Mouse (Mus musculus) B cell, adult 2 months (primary cell): Measurements from ENCODE around the gene Alox12b.
A peak's percentile ranks its signal among the peaks of the same experiment; 100 is the strongest.

Experiments used
- DNase-seq, 2 experiments: peaks; one replicate each; pipeline ENCODE4 v3.0.0; 2022

The Alox12b gene

DNA sequence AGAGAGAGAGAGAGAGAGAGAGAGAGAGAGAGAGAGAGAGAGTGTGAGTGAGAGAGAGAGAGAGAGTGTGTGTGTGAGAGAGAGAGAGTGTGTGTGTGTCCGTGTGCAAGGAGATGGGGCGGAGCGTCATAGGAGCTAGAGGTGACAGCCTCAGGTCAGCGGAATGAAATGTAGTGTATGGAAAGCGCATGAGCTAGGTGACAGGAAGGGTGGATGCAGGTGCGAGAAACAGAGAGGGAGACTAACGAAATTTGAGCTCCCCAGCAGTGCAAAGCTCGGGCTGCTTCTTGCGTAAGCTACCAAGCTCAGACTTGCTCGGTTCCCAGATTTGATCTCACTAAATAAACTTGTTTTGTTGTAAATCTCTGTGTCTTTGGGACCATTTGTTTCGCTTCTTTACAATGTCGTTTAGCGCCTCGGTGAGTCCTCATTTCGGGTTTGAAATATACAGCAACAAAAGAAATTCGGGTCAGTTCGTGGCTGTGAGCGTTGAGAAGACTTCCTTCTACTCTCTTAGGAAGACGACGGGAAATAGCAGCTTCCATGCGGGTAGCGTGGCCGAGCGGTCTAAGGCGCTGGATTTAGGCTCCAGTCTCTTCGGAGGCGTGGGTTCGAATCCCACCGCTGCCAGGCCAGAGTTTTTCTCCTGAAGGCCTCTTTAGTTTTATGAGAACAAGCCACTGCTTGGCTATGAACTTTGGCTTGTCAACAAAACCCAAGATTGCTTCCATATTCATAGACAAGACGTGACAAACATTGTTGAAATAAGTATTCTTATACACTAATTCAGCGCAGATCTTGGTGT is 32.9 kb upstream of the Alox12b start:
- DNase-seq = peak; percentile 87

DNA sequence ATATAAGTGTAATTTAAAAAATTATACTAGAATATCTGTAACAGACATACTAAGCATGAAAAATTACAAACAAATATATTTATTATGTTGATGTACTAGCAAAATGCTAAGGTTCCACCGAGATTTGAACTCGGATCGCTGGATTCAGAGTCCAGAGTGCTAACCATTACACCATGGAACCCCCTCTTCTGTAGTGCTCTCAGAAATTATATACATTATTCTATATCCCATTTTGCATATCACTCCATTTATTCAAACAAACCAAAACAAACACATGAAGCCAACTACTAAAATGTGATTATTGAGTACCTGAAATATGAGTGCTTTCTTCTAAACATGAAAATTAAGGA is 32.3 kb upstream of the Alox12b start:
- peak; percentile 80 to 83 for DNase-seq

DNA sequence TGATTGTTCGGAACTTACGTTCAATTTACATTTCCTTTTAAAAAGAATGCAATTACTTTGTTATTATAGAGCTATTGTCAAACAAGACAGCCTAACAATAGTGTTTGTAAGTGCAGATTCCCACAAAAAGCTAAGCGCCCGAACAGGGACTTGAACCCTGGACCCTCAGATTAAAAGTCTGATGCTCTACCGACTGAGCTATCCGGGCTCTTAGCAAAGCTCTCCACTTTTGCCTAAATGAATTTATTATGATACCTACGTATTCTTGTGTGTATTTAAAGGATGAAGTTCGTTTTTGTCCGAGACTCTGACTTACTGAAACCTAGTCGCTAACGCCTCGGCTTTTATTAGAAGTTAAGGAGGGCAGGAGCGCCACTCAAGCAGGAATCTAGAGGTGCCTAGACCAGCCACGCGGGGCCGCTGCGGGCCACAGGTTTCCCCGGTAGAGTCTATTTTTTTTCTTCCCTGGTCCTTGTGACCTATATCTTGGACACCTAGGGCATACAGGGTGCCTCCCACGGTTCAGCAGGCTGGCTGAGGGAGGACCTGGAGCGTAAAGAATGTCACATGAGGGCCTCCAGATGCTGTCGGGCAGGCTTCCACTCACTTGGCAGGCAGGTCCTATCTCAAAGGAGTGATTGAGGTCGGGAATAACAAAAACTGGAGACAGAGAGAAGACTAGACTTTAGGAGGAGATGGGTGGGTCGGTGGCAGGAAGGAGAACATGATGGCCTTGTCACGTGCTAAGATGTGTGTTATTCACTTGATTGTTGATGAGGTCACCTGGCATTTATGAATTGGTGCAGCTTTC is 31.5 kb upstream of the Alox12b start:
- peak; percentile 89 to 90 for DNase-seq

DNA sequence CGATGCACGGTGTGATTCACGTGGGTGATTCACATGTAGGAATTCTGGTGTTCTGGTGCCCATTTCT is 31.1 kb upstream of the Alox12b start, which contains the start of gene Aloxe3:
TSS of gene Aloxe3 (plus strand) at position 45 of the 67 bp plus-strand sequence.
- DNase-seq = no peak

DNA sequence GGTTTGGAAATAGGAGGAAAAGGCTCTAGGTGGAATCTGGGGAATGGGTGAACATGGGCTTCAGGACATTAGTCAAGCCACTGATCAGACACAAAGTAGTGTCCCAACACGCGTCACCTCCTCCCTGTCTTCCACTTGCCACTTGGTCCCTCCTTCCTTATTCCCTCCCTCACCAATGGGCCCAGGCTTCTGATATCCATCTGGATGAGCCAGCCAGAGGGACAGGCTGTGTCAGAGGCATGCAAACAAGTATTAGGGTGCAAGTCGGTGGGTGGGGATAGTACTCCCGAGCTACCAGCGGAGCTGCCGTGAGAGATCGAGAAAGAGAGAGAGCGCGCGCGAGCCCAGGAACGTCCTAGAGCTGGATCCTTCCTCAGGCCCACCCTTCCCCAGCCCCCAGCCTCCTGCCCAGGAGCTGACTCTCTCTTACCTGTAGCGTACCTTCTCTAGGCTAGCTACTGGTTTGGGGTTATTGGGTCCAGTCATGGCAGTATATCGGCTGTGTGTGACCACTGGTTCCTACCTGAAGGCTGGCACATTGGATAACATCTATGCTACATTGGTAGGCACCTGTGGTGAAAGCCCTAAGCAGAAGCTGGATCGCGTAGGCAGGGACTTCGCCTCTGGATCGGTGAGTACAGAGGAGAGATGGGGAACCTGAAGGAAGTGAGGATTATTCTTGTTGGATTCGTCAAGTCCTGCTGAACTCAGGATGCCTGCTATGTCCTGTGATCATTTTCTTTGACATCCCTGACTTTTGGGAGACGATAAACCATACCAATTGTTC is 30.7 kb upstream of the Alox12b start:
- peak in 1 of 2 experiments; percentile 24 for DNase-seq

DNA sequence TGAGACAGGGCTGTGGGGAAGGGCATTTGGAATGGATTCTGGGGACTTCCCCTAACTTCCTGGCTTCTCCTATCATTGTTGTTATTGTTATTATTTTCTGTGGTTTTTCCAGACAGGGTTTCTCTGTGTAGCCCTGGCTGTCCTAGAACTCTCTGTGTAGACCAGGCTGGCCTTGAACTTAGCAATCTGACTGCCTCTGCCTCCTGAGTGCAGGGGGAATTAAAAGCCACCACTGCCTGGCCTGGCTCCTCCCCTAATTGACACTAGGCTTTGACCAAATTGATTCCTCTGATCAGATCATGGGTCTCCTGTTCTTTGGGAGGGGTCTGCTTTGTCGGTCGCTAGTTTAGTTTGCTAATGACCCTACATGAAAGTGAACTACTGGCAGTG is 30.1 kb upstream of the Alox12b start:
- peak; percentile 21 to 26 for DNase-seq

DNA sequence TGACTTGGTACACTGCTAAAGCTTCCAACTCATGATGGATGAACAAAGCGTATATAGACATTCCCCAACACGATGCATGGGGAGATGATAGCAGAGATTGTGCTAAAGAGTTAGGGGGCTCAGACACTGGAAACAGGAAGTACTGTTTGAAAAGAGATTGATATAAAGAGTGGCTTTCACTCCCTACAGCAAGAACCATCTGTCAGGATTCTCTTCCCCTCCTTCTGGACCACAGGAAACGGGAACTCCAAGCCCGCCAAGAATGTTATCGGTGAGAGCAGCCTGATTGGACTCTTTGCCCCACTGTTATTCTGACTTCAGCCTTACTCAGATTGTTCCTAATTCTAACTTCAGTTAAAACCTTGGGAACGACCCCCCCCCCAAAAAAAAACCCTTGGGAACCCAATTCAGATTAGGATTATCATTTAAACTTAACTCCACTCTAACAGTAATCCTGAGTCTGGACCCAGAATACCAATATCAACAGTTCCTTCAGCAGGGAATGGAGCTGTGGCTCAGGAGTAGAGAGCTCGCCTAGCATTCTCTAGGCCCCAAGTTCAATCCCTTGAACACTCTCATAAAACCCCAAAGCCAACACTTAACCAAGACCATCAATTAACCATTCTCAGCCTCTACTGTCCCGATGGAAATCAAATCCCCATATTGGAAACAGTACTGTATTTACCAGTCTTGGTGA is 28.2 kb upstream of the Alox12b start:
- DNase-seq = no peak

DNA sequence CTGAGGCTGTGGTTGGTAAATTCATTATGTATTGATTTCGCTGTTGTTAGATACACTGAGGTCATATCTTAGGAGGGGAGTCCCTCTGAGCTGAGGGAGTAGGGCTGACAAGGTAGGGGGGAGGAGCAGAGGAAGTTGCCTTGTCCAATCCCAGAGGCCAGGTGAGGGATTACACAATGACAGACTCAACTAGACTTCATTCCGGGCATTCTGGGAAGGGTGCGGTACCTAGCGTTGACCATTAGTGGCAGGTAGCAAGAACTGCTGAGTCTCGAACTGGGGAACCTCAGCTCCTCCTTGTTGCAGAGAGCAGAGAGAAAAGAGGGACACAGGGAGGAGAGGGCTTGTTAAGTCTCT is 23.2 kb upstream of the Alox12b start:
- no peak for DNase-seq

DNA sequence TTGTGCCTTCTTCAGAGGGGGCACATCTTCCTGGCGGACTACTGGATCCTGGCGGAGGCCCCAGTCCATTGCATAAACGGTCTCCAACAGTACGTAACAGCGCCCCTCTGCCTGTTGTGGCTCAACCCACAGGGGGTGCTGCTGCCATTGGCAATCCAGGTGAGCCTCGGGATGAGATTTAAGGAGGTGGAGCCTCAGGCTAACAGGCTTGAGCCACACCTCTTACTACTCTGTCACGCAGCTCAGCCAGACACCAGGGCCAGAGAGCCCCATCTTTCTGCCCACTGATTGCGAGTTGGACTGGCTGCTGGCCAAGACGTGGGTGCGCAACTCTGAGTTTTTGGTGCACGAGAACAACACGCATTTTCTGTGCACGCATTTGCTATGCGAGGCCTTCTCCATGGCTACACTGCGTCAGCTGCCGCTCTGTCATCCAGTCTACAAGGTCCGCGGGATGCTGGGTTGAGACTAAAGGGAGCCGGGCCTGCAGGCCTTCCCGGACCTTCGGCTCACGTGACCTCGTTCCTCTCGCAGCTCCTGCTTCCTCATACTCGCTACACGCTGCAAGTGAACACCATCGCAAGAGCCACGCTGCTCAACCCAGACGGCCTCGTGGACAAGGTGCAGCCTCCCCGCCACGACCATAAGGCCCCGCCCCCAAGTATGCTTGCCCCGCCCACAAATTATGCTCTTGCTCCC is 22.7 kb upstream of the Alox12b start:
- DNase-seq = peak; percentile 65 to 67

DNA sequence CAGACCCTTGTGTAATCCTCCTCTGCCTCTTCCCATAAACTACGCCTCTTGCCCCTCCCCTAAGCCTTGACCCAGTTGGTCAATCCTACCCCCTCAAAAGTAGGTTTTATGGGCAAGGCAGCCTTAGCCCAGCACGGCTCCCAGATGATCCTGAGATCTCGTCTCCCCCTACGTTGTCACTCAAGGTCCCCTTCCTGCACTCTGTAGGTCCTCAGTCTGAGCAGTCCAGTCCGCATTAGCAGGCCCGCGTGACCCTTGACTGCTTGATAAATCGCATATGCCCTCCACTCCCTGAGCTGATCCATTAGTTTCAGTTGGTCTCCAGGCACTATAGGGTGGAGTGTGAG is 22.2 kb upstream of the Alox12b start:
- DNase-seq = no peak

DNA sequence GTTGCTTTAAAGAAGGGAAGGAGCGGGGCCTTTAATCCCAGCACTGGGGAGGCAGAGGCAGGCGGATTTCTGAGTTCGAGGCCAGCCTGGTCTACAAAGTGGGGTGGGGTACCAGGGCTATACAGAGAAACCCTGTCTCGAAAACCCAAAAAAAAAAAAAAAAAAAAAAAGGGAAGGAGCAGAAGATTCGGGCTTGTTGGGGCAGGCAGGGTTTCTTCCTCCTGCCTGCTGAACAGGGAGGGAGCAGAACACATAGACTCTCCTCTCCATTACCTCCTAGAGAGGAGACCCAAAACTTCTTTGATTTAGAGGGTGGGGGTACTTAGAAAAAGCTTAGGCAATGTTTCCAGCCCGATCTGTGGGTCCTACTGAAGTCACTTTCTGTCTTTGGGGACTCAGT is 21.4 kb upstream of the Alox12b start:
- DNase-seq = no peak

DNA sequence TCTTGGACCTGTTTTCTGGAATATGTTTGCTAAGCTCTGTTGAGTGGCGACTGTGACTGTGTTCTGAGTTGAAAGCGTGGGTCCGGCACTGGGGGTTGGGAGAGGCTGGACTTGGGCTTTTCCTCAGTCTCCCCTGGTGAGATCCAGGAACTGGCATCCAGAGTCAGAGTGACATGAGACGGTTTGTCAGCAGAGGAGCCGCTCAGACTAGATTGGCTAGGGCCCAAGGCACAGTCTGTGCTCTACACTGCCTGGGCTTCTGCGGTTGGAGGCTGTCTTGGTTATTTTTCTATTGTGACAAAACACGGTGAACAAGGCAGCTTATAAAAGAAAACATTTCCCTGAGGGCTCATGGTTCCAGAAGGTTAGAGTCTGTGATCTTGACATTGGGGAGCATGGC is 9.2 kb upstream of the Alox12b start:
- no peak for DNase-seq

DNA sequence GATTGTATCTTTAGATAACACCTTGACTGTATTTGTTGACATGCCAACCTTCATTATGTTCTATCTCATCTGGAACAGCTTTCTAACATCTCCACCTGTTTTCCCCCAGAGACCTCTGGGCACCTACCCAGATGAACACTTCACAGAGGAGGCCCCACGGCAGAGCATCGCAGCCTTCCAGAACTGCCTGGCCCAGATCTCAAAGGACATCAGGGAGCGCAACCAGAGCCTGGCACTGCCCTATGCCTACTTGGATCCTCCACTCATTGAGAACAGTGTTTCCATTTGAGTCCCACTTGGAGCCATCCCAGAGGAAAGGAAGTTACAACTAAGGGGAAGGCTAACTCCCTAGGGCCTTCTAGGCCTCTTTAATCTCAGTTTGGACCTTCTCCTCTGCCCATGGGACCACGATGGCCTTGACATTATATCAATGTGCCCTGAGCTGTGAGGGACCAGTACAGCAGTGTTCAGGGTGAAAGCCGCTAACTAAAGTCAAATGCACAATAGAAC is 8.3 kb upstream of the Alox12b start:
- no peak for DNase-seq

DNA sequence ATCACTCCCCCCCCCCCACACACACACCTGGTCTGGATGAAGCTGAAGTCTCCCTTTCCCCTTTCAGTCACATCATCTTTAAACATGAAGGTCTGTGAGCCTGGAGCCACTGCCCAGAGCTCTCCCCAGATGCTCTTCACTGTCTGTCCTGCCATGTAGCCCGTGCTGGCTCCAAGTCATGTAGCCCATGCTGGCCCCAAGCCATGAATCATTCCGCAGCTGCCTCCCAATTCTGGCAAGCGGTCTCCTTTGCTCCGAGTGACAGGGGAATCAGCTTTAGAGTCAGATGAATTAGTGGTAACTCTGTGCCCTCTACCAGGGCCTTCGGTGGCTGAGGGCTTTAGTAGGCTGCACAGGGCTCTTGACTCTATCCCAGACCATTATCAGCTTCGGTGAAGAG is 7.1 kb upstream of the Alox12b start:
- no peak for DNase-seq

DNA sequence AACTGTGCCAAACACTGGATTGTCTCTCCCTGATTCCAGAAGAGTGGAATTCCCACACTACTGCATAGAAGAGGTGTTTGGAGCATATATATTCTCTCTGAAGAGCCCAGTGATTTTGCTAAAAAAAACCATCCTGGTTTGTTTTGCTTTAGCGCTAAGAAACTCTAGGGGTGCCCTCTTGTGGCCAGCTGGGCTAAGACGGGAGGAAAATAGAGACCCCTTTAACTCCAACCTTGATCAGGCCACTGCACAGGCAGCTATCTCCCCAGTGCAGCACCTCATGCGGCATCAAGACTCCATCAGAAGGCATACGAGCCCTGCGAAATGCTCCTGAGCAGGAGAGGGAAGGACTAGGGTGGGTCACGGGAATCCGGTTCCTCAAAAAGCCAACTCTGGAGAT is 6.3 kb upstream of the Alox12b start:
- DNase-seq = peak; percentile 77 to 82

DNA sequence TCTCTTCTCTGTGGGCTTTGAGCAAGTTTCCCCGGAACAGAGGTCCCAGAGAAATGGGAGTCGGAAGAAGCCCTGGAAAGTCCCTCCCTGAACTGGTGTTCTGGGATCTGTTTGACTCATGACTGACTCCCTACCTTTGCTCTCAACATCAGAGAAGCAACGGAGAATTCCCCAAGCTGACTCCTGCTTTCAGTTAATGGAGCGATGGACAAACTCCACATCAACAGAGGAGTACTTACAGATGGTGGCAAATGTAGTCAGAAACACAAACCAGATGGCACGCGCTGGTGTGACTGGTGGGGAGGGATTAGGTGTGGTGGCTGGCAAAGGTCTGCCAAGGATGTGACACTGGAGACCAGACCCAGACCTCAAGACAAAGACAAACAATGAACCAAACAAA is 5.8 kb upstream of the Alox12b start:
- DNase-seq = no peak

DNA sequence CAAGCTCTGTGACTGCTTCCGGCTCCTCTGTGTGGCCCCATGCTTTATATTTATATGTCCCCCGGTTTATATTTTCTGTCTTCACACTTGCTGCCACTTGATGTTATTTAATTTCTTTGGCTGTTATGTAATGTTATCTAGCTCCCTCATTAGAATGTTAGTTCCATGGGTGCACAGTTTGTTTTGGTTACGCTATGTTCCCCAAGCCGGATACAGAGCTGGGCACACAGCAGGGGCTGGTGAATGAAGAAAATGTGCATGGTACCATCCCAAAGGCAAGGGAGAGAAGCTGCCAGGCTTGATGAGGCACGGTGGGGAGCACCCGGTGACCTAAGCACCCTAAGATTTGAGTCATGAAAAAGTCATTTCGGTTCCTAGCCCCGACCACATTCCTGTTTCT is 3.0 kb upstream of the Alox12b start:
- DNase-seq = no peak

DNA sequence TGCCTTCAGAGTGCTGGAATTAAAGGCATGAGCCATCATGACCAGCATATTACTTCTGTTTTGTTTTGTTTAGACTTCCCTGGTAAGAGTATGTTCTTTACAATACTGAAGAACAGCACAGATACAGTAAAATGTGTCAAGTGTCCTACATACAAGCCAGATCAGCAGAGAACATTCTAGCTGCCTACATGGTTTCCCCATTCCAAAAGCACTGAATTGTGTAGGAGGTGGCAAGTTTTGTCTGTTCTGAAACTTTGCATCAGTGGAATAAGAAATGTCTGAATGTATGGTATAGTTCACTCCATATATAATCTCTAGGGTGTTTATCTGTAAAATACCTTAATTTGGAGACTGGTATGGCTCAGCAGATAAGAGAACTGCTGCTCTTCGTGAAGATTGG is 1.4 kb upstream of the Alox12b start:
- no peak for DNase-seq

DNA sequence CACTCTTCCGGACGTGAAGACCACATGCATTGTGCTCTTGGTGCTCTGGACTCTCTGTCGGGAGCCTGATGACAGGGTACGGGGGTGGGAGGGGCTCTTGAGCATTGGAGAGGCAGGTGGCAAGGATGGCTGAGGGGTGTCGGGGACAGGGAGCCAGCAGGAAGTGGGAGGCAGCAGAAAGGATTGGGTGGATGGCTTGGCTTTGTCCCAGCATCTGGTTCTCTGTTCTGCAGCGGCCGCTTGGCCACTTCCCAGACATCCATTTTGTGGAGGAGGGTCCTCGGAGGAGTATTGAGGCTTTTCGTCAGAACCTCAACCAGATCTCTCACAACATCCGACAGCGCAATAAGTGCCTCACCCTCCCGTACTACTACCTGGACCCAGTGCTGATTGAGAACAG is 12.5 kb downstream of the Alox12b start:
- DNase-seq = no peak

DNA sequence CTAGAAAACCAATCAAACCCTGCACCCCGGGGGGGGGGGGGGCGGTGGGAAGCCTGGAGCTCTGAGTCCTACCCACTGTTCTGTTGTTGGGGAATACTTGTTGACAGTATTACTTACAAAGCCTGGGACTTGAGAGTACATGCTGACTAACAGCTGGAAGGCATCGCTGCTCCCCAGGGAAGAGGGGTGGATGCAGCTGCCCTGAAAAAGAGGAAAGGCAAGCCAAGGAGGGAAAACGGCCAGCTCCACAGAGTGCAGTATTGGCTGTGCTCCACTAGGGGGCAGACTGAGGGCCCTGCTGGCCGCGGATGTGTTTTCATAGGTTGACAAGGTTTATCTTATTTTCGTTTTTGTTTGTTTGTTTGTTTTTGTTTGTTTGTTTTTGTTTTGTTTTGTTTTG is 14.8 kb downstream of the Alox12b start:
- DNase-seq = peak; percentile 64 to 65

DNA sequence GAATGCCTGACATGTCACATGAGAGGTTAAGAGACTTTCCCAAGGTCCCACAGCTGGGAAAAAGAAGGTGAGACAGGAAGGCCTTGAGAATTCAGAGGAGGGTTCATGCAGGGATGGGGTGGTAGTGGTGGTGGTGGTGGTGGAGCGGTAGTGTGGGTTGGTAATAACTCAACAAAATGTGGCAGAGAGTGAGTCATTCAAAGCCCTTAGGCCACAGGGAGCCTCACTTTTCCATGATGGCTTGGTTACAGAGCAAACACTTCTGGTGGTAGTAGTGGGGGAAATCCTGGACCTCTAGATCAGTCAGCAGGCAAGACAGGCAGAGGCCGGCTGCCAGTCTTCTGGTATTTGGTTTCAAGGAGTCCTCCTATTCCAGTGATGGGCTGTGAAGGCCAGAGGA is 15.8 kb downstream of the Alox12b start:
- no peak for DNase-seq

DNA sequence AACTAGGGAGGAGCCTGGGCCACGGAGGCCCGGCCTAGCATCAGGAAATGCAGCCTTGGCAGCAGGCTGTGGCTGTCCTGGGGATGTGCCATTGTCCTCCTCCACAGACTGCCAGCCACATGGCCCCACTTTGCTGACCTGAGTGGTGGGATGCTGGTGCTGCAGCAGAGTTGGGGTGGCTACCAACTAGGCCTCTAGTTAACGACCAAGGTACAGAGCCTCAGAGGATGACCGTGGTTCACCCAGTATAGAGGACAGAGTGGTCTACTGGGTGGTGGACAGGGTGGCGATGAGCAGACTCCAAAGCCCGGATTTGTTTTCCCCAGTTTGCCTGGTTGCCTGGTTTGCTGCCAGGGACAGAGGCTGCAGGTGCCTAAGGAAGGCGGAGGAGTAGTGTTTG is 17.9 kb downstream of the Alox12b start:
- DNase-seq = no peak

DNA sequence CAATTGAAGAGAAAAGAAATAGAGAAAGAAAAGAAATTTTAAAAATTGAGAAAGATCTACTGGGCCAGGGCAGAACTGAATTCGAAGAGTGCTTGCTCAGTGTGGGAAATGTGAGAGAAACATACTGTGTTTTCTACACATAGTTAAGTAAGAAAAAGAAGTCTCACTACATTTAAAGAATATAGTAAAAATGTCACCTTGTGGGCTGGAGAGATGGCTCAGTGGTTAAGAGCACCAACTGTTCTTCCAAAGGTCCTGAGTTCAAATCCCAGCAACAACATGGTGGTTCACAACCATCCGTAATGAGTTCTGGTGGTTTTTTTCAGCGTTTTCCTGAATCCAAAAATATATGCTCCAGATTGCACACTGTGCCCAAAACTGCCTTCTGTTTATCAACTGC is 21.7 kb downstream of the Alox12b start:
- DNase-seq = no peak
